Mouse (Mus musculus) brown adipose tissue, adult 24 weeks (tissue): ENCODE measurements around the gene Pdc. TPM values are rescaled to one million over a fixed set of nuclear protein-coding genes. Genes with fewer than 3 reads are reported as not detected.
"Not testable (repeated sequence)": the region's sequence is repeated elsewhere in the genome, so short reads cannot be mapped to it uniquely, and the experiment has no call there.

Source experiments
- H3K27ac ChIP-seq: fragments of 200-500 bp; replicated peaks from 2 replicates; pipeline ENCODE4 v1.5.1; 2012; ENCODE audit warnings: low read depth, mild to moderate bottlenecking, low read length
- H3K4me1 ChIP-seq: fragments of 200-500 bp; 2 replicates; pipeline ENCODE4 v1.6.1; 2012; ENCODE audit warnings: low read length, mixed read lengths; ENCODE audit not compliant: control insufficient read depth, insufficient read depth, insufficient read length
- H3K4me3 ChIP-seq: fragments of 200-500 bp; 2 replicates; pipeline ENCODE4 v1.5.1; 2012; ENCODE audit warnings: low read depth, mild to moderate bottlenecking, low read length, moderate library complexity; ENCODE audit not compliant: insufficient read depth
- polyA plus RNA-seq: library from polyadenylated mRNA; stranded (reverse); fragments of >200 nt; gene quantifications from 2 replicates; pipeline ENCODE4 v1.2.4, GENCODE M21; 2012; ENCODE audit not compliant: missing spikeins, insufficient read depth, insufficient read length

Pdc gene
- not detected in 2 replicates for polyA plus RNA-seq

DNA sequence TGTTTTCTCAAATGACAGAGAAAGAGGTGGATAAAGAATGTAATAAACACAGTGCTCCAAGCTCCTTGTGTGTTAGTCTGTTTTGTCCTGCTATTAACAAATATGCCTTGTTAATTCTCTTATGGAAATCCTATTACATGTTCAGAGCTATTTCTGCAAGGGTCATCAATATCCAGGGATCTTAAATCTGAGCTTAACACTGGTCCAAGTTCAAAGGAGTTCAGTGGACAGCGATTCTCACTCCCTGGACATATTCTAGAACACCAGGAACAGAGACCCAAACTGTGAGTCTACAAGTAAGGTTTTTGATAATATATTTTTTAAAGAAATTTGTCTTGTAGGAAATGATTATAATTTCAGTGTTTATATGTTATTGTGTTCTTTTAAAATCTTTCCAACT is at the start of gene Pdc:
Gene Pdc, plus strand, starts transcription at position 213 of the 400 bp plus-strand sequence.
- H3K4me3 ChIP-seq: no peak within 1 kb of the TSS
- H3K4me1 ChIP-seq: no peaks in the 10 kb centered on the region
- H3K27ac ChIP-seq: no peak within 1 kb of the TSS

GRCm38 (mm10) chr1:150294051-150294450 is 25.2 kb upstream of the Pdc start:
- H3K27ac ChIP-seq, H3K4me1 ChIP-seq, H3K4me3 ChIP-seq: not testable (repeated sequence)

DNA sequence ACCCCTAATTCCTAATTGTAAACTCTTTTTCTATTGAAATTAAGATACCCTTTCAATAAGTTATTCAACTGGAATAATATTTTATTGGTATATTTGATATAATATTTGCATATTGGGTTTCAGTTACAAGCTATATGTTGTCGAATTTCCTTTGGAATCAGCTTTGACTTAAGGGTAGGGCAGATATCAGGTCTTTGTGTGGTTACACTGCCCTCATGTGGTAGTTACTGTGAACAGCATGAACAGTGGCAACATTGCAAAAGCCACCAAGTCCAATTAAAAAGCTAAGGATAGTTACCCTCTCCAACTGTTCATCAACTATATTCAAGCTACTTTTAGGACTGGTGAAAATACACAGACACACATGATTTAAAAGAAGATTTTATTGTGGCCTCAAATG is 11.6 kb upstream of the Pdc start:
- H3K4me3 ChIP-seq: no peak overlapping the region
- H3K4me1 ChIP-seq: no peaks in the 10 kb centered on the region
- no peak overlapping the region for H3K27ac ChIP-seq

DNA sequence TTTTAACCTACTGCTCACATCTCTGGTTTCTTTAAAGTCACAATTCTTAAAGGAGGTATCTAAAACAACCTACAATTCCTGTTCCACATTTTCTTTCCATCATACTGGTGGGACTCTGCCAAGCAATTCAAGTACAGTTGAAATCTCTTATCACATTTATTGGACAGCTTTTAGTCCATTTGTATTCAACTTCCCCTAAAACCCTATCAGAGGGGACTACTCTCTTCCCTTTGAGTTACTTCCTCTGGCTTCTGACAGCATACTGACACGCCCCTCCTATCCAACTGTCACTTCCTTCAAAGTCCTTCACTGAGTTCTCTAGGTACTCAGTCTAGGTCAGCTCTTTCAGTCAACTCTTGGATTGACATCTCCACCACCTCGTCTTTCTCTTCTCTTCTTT is 15.9 kb downstream of the Pdc start:
- H3K4me3 ChIP-seq: no peak overlapping the region
- H3K4me1 ChIP-seq: no peaks in the 10 kb centered on the region
- no peak overlapping the region for H3K27ac ChIP-seq

- Histone ChIP-seq H3K4me3 (no peak overlapping the region), H3K4me1 (no peaks in the 10 kb centered on the region), H3K27ac (no peak overlapping the region)
Observed at GRCm38 (mm10) chr1:150360864-150361263, 41.6 kb downstream of the Pdc start.

DNA sequence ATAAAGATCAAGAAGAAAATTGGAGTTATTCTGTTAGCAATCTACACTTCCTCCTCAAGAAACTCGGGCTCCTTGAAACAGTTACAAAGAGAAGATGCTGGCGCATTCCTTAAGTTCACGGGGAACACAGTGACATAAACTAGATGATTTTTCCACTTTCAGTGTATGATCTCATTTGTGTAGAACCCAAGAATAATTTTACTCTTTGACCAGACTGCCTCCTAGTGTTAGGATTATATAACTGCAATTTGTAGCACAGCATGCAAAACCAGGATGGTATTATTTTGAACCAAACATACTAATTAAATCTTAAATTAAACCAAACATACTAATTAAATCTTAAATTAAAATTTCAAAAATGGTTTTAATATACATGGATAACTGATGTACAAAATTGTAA is 53.7 kb downstream of the Pdc start:
- Histone ChIP-seq H3K4me1 (no peaks in the 10 kb centered on the region), H3K4me3 (no peak overlapping the region), H3K27ac (no peak overlapping the region)

- H3K4me1 ChIP-seq: no peaks in the 10 kb centered on the region
- H3K27ac ChIP-seq: no peak overlapping the region
- H3K4me3 ChIP-seq: no peak overlapping the region
Observed at GRCm38 (mm10) chr1:150374247-150374646, 55.0 kb downstream of the Pdc start.

Other genes starting within 250 kb of the Pdc start
- gene Ptgs2, start 219.4 kb upstream of the Pdc start, polyA plus RNA-seq: 1.0 TPM in 1 of 2 replicates, not detected in the other
- 59.4 and 70.2 TPM in 2 replicates for gene Tpr, start 73.4 kb downstream of the Pdc start, polyA plus RNA-seq
- 41.0 and 56.4 TPM in 2 replicates for gene Odr4, start 73.7 kb downstream of the Pdc start, polyA plus RNA-seq
- gene Prg4, start 146.7 kb downstream of the Pdc start, polyA plus RNA-seq: 2.0 and 2.2 TPM in 2 replicates